Mouse (Mus musculus): ENCODE data around the gene Fdps. TPM values are rescaled to one million over a fixed set of nuclear protein-coding genes. Genes with fewer than 3 reads are reported as not detected.

The Fdps gene
- polyA plus RNA-seq, 1 experiment from 2014 or later: 332 TPM

GRCm38 (mm10) chr3:89093175-89093574, 8.6 kb downstream of the Fdps start, which contains the start of gene Rusc1:
Rusc1 (minus strand) TSS chr3:89093311.
- 0% methylated on average over 18 of the region's 18 CpGs for WGBS
- Histone ChIP-seq H3K9me3 (ENCODE audit: control insufficient read depth, low read length) (no peaks in the 10 kb centered on the region), H3K27ac (ENCODE audit: low read depth, low read length) (no peak within 1 kb of the TSS), H3K27me3 (ENCODE audit: control insufficient read depth, insufficient read depth, low read length) (peaks cover 16% of the 10 kb centered on the region), H3K4me3 (ENCODE audit: low read depth, low read length) (peak within 1 kb of the TSS; percentile 48), H3K4me1 (replicated peaks; ENCODE audit: control insufficient read depth, insufficient read depth, low read length) (peaks cover 14% of the 10 kb centered on the region; the same call in 1 of the 2 replicates), H3K4me2 (ENCODE audit: low read depth, low read length, severe bottlenecking) (peak within 1 kb of the TSS; percentile 83), H3K36me3 (ENCODE audit: control insufficient read depth, insufficient read depth, low read length) (peaks cover 2% of the 10 kb centered on the region; the same call in 1 of the 2 replicates), H3K9ac (ENCODE audit: low read length) (peak within 1 kb of the TSS; percentile 3; the same call in 1 of the 2 replicates)
- DNase-seq (ENCODE audit: low spot score) (peak; percentile 89), ATAC-seq (replicated peaks; ENCODE audit: low FRiP score) (peak; percentile 67)

DNA sequence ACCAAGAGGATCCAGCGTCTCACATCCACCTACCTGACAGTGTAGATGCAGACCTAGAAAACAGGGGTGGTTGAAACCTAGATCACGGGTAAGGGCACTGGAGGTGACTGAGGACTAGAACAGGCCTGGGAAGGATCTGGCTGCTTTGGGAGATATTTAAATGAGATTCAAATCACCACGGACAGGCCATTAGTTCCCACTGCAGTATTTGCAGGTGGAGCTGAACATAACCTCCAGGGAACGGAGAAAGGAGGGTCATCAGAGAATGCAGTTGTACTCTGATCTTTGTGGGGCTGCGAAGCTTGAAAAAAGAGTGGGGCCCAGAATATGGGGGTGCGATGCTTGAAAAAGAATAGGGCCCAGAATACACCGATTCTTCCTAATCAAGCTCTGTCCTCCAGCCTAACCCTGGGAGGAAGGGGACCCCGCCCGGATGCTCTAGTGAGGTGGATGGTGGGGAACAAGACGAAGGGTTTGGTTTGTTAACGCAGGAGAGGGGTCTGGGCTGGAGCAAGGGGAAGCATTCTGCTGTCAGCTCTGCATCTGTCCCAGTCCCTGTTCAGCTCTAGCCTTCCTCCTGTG, 9.2 kb downstream of the Fdps start:
- WGBS: 17% methylated on average over 11 of the region's 11 CpGs
- Histone ChIP-seq H3K9me3 (ENCODE audit: control insufficient read depth, low read length) (no peaks in the 10 kb centered on the region), H3K4me2 (ENCODE audit: low read depth, low read length, severe bottlenecking) (peak overlapping the region; percentile 83), H3K4me3 (ENCODE audit: low read depth, low read length) (peak overlapping the region; percentile 48), H3K9ac (ENCODE audit: low read length) (peak overlapping the region; percentile 3; the same call in 1 of the 2 replicates), H3K36me3 (ENCODE audit: control insufficient read depth, insufficient read depth, low read length) (peaks cover 2% of the 10 kb centered on the region; the same call in 1 of the 2 replicates), H3K4me1 (replicated peaks; ENCODE audit: control insufficient read depth, insufficient read depth, low read length) (peaks cover 16% of the 10 kb centered on the region; the same call in 1 of the 2 replicates), H3K27me3 (ENCODE audit: control insufficient read depth, insufficient read depth, low read length) (peaks cover 16% of the 10 kb centered on the region), H3K27ac (ENCODE audit: low read depth, low read length) (no peak overlapping the region)
- no peak; the same call in 1 of the 2 replicates for ATAC-seq (replicated peaks; ENCODE audit: low FRiP score)
- peak; percentile 50 for DNase-seq (ENCODE audit: low spot score)

DNA sequence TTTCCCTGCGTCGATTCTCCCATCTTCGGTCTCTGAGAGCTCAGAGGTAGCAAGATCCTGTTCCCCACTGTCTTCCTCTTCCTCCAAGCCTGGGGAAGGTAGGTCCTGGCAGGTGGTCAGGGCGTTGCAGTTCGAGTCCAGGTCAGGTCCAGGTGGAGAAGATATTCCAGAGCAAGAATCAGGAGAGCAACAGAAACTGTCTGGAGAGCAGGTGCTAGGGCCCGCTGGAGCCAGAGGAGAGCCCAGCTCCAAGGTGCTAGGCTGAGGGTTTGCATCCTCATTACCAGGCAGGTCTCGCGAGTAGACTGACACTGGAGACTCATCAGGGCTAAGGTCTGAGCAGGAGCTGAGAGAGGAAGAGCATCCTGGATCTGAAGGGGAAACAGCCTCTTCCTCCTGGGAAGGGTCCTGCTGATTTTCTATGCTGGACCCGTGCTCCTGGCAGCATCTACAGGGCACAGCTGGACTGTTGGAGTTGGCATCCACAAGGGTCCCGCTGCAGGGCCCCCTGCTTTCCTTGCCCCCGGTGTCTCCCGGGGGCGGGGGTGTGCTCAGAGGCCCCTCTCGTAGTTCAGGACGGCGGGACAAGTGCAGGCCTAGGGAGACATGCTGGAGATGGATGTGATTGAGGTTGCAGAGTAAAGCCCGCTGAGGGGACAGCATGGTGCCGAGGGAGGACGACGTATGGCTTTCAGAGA, 9.8 kb downstream of the Fdps start:
- ATAC-seq (replicated peaks; ENCODE audit: low FRiP score) (no peak), DNase-seq (ENCODE audit: low spot score) (no peak)
- Histone ChIP-seq H3K9ac (ENCODE audit: low read length) (peak overlapping the region; percentile 61; the same call in 1 of the 2 replicates), H3K9me3 (ENCODE audit: control insufficient read depth, low read length) (no peaks in the 10 kb centered on the region), H3K4me3 (ENCODE audit: low read depth, low read length) (peak overlapping the region; percentile 48), H3K4me2 (ENCODE audit: low read depth, low read length, severe bottlenecking) (peak overlapping the region; percentile 83), H3K27ac (ENCODE audit: low read depth, low read length) (no peak overlapping the region), H3K4me1 (replicated peaks; ENCODE audit: control insufficient read depth, insufficient read depth, low read length) (peaks cover 16% of the 10 kb centered on the region; the same call in 1 of the 2 replicates), H3K36me3 (ENCODE audit: control insufficient read depth, insufficient read depth, low read length) (peaks cover 2% of the 10 kb centered on the region; the same call in 1 of the 2 replicates), H3K27me3 (ENCODE audit: control insufficient read depth, insufficient read depth, low read length) (peaks cover 16% of the 10 kb centered on the region)
- WGBS: 8% methylated on average over 20 of the region's 20 CpGs

GRCm38 (mm10) chr3:89090694-89091655, 10.8 kb downstream of the Fdps start:
- Histone ChIP-seq H3K9ac (ENCODE audit: low read length) (peak overlapping the region; percentile 61), H3K4me1 (replicated peaks; ENCODE audit: control insufficient read depth, insufficient read depth, low read length) (peaks cover 16% of the 10 kb centered on the region; the same call in 1 of the 2 replicates), H3K27me3 (ENCODE audit: control insufficient read depth, insufficient read depth, low read length) (peaks cover 16% of the 10 kb centered on the region), H3K4me3 (ENCODE audit: low read depth, low read length) (peak overlapping the region; percentile 48), H3K27ac (ENCODE audit: low read depth, low read length) (peak overlapping the region; percentile 33; the same call in 1 of the 2 replicates), H3K9me3 (ENCODE audit: control insufficient read depth, low read length) (no peaks in the 10 kb centered on the region), H3K4me2 (ENCODE audit: low read depth, low read length, severe bottlenecking) (peak overlapping the region; percentile 83), H3K36me3 (ENCODE audit: control insufficient read depth, insufficient read depth, low read length) (peaks cover 2% of the 10 kb centered on the region; the same call in 1 of the 2 replicates)
- ATAC-seq (replicated peaks; ENCODE audit: low FRiP score) (peak; percentile 63), DNase-seq (ENCODE audit: low spot score) (peak; percentile 94)
- under 1% methylated on average over 69 of the region's 74 CpGs for WGBS

DNA sequence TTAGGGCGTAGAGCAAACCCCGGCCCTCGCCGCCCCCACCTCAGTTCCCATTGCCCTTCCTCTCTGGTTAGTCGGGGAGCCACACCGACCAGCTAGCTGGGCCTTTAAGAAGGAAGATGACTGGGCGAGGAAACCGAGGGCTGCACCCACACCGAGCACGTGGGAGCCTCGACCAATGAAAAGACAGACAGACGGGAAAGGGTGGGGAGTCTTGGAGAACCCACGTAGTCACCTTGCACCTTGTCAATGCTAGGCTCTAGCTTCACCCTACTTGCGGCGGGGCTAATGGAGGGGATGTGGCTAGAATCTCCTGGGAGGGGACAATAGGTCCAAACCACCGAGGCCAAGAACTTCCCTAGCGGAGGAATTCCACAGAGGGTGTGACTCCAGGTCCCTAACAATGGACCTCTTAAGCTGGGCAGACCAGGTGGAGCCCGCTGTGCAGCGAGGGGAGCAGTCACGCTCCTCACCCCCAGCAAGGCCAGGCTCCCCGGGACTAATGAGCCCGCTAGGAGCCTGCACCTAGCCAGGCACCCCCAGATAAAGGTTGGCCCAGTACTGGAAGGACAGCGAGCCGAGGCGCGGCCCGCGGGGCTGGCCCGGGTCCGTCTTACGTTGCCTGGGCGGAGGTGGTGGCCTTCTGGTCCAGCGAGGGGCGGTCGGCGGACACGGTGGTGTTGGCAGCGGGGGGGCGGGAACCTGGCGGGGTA, 11.7 kb downstream of the Fdps start:
- Histone ChIP-seq H3K27ac (ENCODE audit: low read depth, low read length) (no peak overlapping the region; the same call in 1 of the 2 replicates), H3K36me3 (ENCODE audit: control insufficient read depth, insufficient read depth, low read length) (peaks cover 2% of the 10 kb centered on the region; the same call in 1 of the 2 replicates), H3K27me3 (ENCODE audit: control insufficient read depth, insufficient read depth, low read length) (peaks cover 16% of the 10 kb centered on the region), H3K4me3 (ENCODE audit: low read depth, low read length) (peak overlapping the region; percentile 48), H3K4me1 (replicated peaks; ENCODE audit: control insufficient read depth, insufficient read depth, low read length) (peaks cover 16% of the 10 kb centered on the region; the same call in 1 of the 2 replicates), H3K9me3 (ENCODE audit: control insufficient read depth, low read length) (no peaks in the 10 kb centered on the region), H3K4me2 (ENCODE audit: low read depth, low read length, severe bottlenecking) (peak overlapping the region; percentile 83), H3K9ac (ENCODE audit: low read length) (peak overlapping the region; percentile 61)
- ATAC-seq (replicated peaks; ENCODE audit: low FRiP score): peak; percentile 69
- DNase-seq (ENCODE audit: low spot score): peak; percentile 84
- WGBS: under 1% methylated on average over 40 of the region's 40 CpGs

DNA sequence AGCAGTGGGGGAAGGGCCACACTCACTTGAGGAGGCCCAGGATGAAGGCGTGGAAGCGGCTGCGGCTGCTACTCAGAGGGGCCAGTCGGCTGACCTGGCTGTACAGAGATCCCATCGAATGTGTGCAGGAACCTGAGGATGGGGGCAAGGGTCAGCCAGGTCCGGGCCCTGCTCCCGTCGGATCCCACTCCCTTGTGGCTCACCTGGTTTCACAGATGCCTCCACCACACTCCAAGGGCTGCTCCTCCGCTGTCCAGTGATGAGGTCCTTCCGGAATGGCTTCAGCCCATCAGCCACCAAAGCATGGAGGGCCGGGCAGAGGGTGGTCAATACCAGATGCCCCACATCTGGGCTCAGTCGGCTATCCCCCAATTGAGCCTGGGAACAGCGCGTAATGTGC, 12.8 kb downstream of the Fdps start:
- Histone ChIP-seq H3K9ac (ENCODE audit: low read length) (peak overlapping the region; percentile 14; the same call in 1 of the 2 replicates), H3K36me3 (ENCODE audit: control insufficient read depth, insufficient read depth, low read length) (no peaks in the 10 kb centered on the region), H3K4me2 (ENCODE audit: low read depth, low read length, severe bottlenecking) (peak overlapping the region; percentile 83), H3K4me3 (ENCODE audit: low read depth, low read length) (no peak overlapping the region), H3K27me3 (ENCODE audit: control insufficient read depth, insufficient read depth, low read length) (peaks cover 16% of the 10 kb centered on the region), H3K4me1 (replicated peaks; ENCODE audit: control insufficient read depth, insufficient read depth, low read length) (peaks cover 16% of the 10 kb centered on the region; the same call in 1 of the 2 replicates), H3K27ac (ENCODE audit: low read depth, low read length) (no peak overlapping the region), H3K9me3 (ENCODE audit: control insufficient read depth, low read length) (no peaks in the 10 kb centered on the region)
- DNase-seq (ENCODE audit: low spot score): no peak
- ATAC-seq (replicated peaks; ENCODE audit: low FRiP score): no peak
- 70% methylated on average over 14 of the region's 14 CpGs for WGBS

GRCm38 (mm10) chr3:89087338-89088110, 14.2 kb downstream of the Fdps start:
- Histone ChIP-seq H3K4me3 (ENCODE audit: low read depth, low read length) (no peak overlapping the region), H3K27me3 (ENCODE audit: control insufficient read depth, insufficient read depth, low read length) (peaks cover 16% of the 10 kb centered on the region), H3K9me3 (ENCODE audit: control insufficient read depth, low read length) (no peaks in the 10 kb centered on the region), H3K27ac (ENCODE audit: low read depth, low read length) (no peak overlapping the region), H3K9ac (ENCODE audit: low read length) (no peak overlapping the region), H3K4me2 (ENCODE audit: low read depth, low read length, severe bottlenecking) (no peak overlapping the region), H3K4me1 (replicated peaks; ENCODE audit: control insufficient read depth, insufficient read depth, low read length) (peaks cover 13% of the 10 kb centered on the region; the same call in 1 of the 2 replicates), H3K36me3 (ENCODE audit: control insufficient read depth, insufficient read depth, low read length) (no peaks in the 10 kb centered on the region)
- DNase-seq (ENCODE audit: low spot score) (peak; percentile 90), ATAC-seq (replicated peaks; ENCODE audit: low FRiP score) (no peak)
- WGBS: 34% methylated on average over 21 of the region's 21 CpGs

Data from forebrain, embryonic 11.5 days (tissue).